Mouse (Mus musculus): ENCODE measurements around the gene Qrich2.

- TF ChIP-seq ZNF384 (IDR thresholded peaks at IDR 0.05; ENCODE audit: low read depth, low read length) (no peak), CHD2 (IDR thresholded peaks at IDR 0.05; ENCODE audit: low read depth, low read length) (no peak), HCFC1 (IDR thresholded peaks at IDR 0.05; ENCODE audit: borderline replicate concordance, insufficient read depth, low read length) (no peak), ZC3H11A (IDR thresholded peaks at IDR 0.05; ENCODE audit: borderline replicate concordance, low read depth, low read length) (no peak), MAFK (IDR thresholded peaks at IDR 0.05; ENCODE audit: insufficient read depth, low read depth, low read length) (no peak)
These were observed 53.8 kb downstream of the Qrich2 start for GRCm38 (mm10) chr11:116412028-116412827.
